Mouse (Mus musculus) gastrocnemius, adult 8-10 months (tissue): ENCODE results near the gene Crk. TPM values are rescaled to one million over a fixed set of nuclear protein-coding genes. Genes with fewer than 3 reads are reported as not detected.

Experiments
- DNase-seq, 2 experiments: peaks; one replicate each; pipeline ENCODE4 v3.0.0; 2022; ENCODE audit warnings: low spot score in 2 of 2
- total RNA-seq, 4 experiments: library from RNA; stranded (reverse); gene quantifications; 2 replicates each; pipeline ENCODE4 v1.2.4; 2022

The Crk gene
- total RNA-seq, 4 experiments from 2014 or later, result 48.7 to 68.4 (median 50.0) TPM

DNA sequence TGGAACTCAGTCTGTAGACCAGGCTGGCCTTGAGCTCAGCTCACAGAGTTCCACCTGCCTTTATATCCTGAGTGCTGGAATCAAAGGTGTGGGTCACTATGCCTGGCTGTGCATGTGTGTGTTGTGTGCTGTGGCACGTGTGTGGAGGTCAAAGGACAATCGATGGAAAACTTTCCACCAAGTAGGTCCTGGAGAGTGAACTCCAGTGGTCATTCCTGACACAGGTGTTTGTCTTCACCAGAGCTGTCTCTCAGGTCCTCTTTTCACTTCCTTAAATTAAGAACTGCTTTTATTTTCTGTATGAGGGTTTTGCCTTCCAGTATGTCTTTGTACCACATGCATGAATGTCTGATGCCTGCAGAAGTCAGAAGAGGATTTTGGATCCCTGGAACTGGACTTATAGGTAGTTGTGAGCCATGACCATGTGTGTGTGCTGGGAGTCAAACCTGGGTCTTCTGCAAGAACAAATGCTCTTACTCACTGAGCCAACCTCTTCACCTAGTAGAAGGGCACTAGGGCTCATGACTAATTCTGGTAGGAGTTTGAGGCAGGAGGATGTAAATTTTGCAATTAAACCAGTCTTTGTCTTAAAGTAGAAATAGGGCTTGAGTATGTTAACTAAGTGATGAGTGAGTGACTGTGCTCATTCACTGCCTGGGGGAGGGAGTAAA, 58.9 kb downstream of the Crk start:
- no peak for DNase-seq

DNA sequence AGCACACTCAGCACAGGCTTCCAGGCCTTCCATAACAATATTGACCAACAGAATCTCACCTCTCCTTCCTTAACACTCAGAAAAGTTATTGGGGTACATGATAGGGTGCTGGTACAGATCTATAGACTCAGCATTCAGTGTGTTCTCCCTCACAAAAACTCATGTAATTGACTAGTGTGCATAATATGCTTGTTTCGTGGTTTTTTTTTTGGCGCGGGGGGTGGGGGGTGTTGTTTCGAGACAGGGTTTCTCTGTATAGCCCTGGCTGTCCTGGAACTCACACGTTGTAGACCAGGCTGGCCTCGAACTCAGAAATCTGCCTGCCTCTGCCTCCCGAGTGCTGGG, 59.4 kb downstream of the Crk start:
- DNase-seq, result no peak

DNA sequence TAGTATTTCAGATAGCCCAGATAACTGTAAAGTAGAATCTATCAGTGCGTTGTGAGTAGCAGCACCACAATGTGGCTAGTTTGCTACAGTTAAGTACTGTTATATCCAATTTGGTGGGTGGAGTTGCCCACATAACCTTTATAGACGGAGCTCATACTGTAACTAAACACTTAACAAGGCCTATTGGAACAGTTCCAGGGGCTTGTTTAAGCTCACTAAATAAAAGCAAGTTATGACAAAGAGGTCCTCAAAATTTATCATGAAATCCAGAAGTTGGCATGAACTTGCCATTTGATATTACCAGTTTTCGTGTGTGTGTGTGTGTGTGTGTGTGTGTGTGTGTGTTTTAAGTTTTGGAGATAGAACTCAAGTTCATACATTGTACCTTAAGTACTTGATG, 61.1 kb downstream of the Crk start:
- no peak for DNase-seq

DNA sequence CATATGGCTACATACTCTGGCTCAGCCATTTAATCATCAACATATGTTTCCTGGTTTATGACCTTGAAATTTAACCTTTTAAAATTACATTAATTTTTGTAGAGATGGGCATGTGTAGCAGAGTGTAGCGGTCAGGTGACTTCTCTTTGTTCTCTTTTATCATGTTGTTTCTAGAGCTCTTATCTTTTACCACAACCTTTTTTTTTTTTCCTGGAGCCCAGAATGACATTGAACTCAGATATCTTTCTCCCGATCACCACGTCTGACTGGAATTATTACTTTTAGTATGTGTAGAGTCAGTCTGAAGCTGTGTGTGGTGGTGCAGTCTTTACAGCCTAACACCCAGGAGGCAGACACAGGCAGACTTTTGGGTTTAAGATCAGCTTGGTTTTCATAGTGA, 62.6 kb downstream of the Crk start:
- no peak for DNase-seq

DNA sequence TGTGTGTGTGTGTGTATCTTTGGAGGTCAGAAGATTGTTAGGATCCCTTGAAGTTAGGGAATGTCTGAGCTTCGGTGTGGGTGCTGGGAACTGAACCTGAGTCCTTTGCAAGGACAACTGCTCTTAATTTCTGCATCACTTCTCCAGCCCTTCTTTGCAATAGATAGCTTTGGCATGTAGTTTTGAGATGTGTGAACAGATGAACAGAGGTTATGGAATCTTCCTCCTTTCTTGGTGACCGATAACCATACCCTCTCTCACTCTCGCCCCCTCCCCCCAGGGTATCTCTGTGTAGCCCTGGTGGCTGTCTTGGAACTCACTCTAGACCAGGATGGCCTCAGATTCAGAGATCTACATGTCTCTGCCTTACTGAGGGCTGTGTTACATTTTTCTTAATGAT, 65.7 kb downstream of the Crk start:
- DNase-seq, result no peak

DNA sequence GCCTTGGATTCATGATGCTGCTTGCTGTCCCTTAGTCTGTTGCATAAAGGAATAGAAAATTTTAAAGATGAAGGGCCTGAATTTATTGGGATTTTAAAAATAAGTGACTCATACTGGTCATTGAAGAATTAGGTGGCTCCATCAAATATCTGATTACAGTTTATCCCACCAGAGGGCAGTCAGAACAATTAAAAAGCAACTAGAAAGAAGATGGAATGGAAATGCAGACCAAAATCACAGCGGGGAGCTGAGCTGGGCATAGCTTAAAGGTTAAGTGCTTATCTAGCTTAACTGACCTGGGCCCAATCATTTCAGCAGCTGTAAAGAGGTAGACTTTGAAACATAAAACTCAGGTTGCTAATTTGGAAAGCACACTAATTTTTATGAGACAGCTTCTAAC, 71.5 kb downstream of the Crk start:
- DNase-seq, result no peak

DNA sequence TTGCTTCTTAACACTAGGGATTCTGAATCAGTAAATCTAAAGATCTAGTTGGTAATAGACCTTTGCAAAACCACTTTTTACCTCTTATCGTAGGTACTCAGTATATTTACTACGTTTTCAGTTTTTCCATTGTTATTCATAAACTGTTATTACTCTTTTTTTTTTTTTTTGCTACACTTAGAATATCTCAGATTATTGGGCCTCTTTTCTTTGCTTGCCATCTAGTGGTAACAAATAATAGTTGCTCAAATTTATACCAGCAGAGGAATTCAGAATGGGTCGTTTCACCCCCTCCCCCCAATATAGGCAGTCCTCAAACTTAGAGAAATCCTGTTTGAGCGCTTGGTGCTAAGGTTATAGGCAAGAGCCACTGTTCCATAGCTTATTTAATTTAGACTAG, 72.0 kb downstream of the Crk start:
- DNase-seq, result no peak

Other genes starting within 250 kb of the Crk start
- gene Serpinf2, start 239.7 kb upstream of the Crk start, total RNA-seq, result under 1 TPM in 1 of 4 experiments, not detected in 3; 0.38 TPM
- gene Wdr81, start 224.5 kb upstream of the Crk start, total RNA-seq, result 1 to 10 TPM; 5.2 to 7.0 (median 6.2) TPM
- gene Tlcd2, start 217.5 kb upstream of the Crk start, total RNA-seq, result 1 to 10 TPM; 1.9 to 2.9 (median 2.4) TPM
- 10 to 100 TPM; 73.7 to 90.1 (median 78.3) TPM for gene Prpf8, start 192.4 kb upstream of the Crk start, total RNA-seq
- 10 to 100 TPM; 28.7 to 34.0 (median 30.9) TPM for gene Rilp, start 169.2 kb upstream of the Crk start, total RNA-seq
- 1 to 10 TPM; 1.6 to 2.8 (median 2.1) TPM for gene Scarf1, start 165.7 kb upstream of the Crk start, total RNA-seq
- gene Slc43a2, start 147.6 kb upstream of the Crk start, total RNA-seq, result 10 to 100 TPM; 22.0 to 28.2 (median 24.4) TPM
- 100 to 1,000 TPM; 153 to 214 (median 207) TPM for gene Pitpna, start 91.2 kb upstream of the Crk start, total RNA-seq
- gene Inpp5k, start 48.3 kb upstream of the Crk start, total RNA-seq, result 10 to 100 TPM; 20.2 to 25.3 (median 23.6) TPM
- 10 to 100 TPM; 29.7 to 34.7 (median 32.1) TPM for gene Myo1c, start 28.8 kb upstream of the Crk start, total RNA-seq
- 100 to 1,000 TPM; 440 to 558 (median 522) TPM for gene Ywhae, start 53.6 kb downstream of the Crk start, total RNA-seq
- gene Doc2b, start 116.8 kb downstream of the Crk start, total RNA-seq, result 1 to 10 TPM in 2 of 4 experiments, under 1 TPM in 2; 0.41 to 1.4 (median 0.78) TPM